ENCODE assay signal across 14 mouse cellular contexts in genomic region chr8:106706194-106706593, GRCm38 (mm10). TPM values are rescaled to one million over a fixed set of nuclear protein-coding genes. Genes with fewer than 3 reads are reported as not detected.
DNase-seq lines count a peak whose midpoint lies in the region; ATAC-seq and TF ChIP-seq lines count a peak whose summit lies in the region.
"Had no signal": no experiment of that assay in that cellular context is flagged by ENCODE, and none has a peak within 500 bp of the region (broad histone marks: within the 10 kb centered on the region; RNA-seq: fewer than 3 reads in every experiment).

No protein-coding gene starts in this region.

- TF ChIP-seq EP300 in stomach, postnatal 0 days (optimal IDR thresholded peaks at IDR 0.05) = no peak

- H3K27ac ChIP-seq in kidney, adult 2 months (ENCODE audit: insufficient read depth, low read depth, low read length) = no peak overlapping the region
- peak overlapping the region; percentile 94; the same call in 1 of the 2 replicates for H3K27ac ChIP-seq in stomach, embryonic 14.5 days (ENCODE audit: low read length)
- no peak overlapping the region for H3K27ac ChIP-seq in stomach, postnatal 0 days (replicated peaks)
- H3K27ac ChIP-seq: left cerebral cortex, adult 2 months; limb, embryonic 13.5 days had no signal

- H3K27me3 ChIP-seq in kidney, adult 2 months (replicated peaks; ENCODE audit: control insufficient read depth, insufficient read depth, low read length) = no peaks in the 10 kb centered on the region
- no peaks in the 10 kb centered on the region for H3K27me3 ChIP-seq in stomach, embryonic 14.5 days (ENCODE audit: control insufficient read depth, insufficient read depth, low read length)
- no peaks in the 10 kb centered on the region for H3K27me3 ChIP-seq in stomach, postnatal 0 days (ENCODE audit: control insufficient read depth, insufficient read depth, low read length)
- H3K27me3 ChIP-seq: limb, embryonic 13.5 days had no signal

- no peak overlapping the region for H3K9ac ChIP-seq in stomach, embryonic 14.5 days (replicated peaks; ENCODE audit: low read depth, low read length)
- no peak overlapping the region for H3K9ac ChIP-seq in stomach, postnatal 0 days (ENCODE audit: low read length)
- H3K9ac ChIP-seq: limb, embryonic 13.5 days had no signal

- H3K36me3 ChIP-seq in kidney, adult 2 months (ENCODE audit: control insufficient read depth, insufficient read depth, low read length) = no peaks in the 10 kb centered on the region
- H3K36me3 ChIP-seq in stomach, embryonic 14.5 days (ENCODE audit: control insufficient read depth, insufficient read depth, low read length) = no peaks in the 10 kb centered on the region
- H3K36me3 ChIP-seq in stomach, postnatal 0 days (ENCODE audit: control insufficient read depth, insufficient read depth, low read length) = no peaks in the 10 kb centered on the region; the same call in 1 of the 2 replicates

- no peak overlapping the region for H3K4me3 ChIP-seq in kidney, adult 2 months (ENCODE audit: insufficient read depth, low read depth, low read length)
- H3K4me3 ChIP-seq in stomach, embryonic 14.5 days (ENCODE audit: low read depth, low read length) = no peak overlapping the region
- no peak overlapping the region for H3K4me3 ChIP-seq in stomach, postnatal 0 days (ENCODE audit: low read depth, low read length)
- H3K4me3 ChIP-seq: left cerebral cortex, adult 2 months; limb, embryonic 13.5 days had no signal

- no peak overlapping the region for H3K4me2 ChIP-seq in stomach, embryonic 14.5 days (replicated peaks; ENCODE audit: low read depth, low read length)
- H3K4me2 ChIP-seq in stomach, postnatal 0 days (replicated peaks; ENCODE audit: low read depth) = no peak overlapping the region
- H3K4me2 ChIP-seq: limb, embryonic 13.5 days had no signal

- intact Hi-C loops in heart, postnatal 36 days (cut with DNase I) = no loop called here

- H3K4me1 ChIP-seq in kidney, adult 2 months (ENCODE audit: control insufficient read depth, insufficient read depth, low read length) = 0 out of 2 replicates have a peak, but pooled peaks cover 2% of the 10 kb centered on the region
- peaks cover 9% of the 10 kb centered on the region; the same call in 1 of the 2 replicates for H3K4me1 ChIP-seq in stomach, embryonic 14.5 days (ENCODE audit: control insufficient read depth, insufficient read depth, low read length)
- no peaks in the 10 kb centered on the region for H3K4me1 ChIP-seq in stomach, postnatal 0 days (replicated peaks; ENCODE audit: control insufficient read depth, insufficient read depth)

- no peaks in the 10 kb centered on the region for H3K9me3 ChIP-seq in stomach, embryonic 14.5 days (ENCODE audit: control insufficient read depth, low read depth, low read length)
- no peaks in the 10 kb centered on the region for H3K9me3 ChIP-seq in stomach, postnatal 0 days (ENCODE audit: control insufficient read depth, low read length)
- H3K9me3 ChIP-seq: limb, embryonic 13.5 days had no signal

- no peak for ATAC-seq in stomach, embryonic 14.5 days (ENCODE audit: insufficient number of reproducible peaks, insufficient read depth, low FRiP score, low read depth)
- ATAC-seq in stomach, postnatal 0 days (ENCODE audit: low FRiP score, low TSS enrichment) = no peak
- ATAC-seq: forebrain, embryonic 14.5 days had no signal

- no peak for TF ChIP-seq POLR2A in kidney, adult 2 months (IDR thresholded peaks at IDR 0.05; ENCODE audit: low read depth, low read length)

- peak; percentile 93 for DNase-seq in heart, adult 11 months
- DNase-seq in heart, postnatal 36 days = no peak
- DNase-seq in kidney, adult 2 months = peak; percentile 52
- DNase-seq in kidney, adult 8-10 months = no peak
- no peak for DNase-seq in stomach, postnatal 0 days (ENCODE audit: low spot score)
- DNase-seq in thymus, postnatal 10 days (ENCODE audit: low spot score in 2 of 2) = no peak
- no peak for DNase-seq in cerebellum, adult 11 months
- DNase-seq: cerebellum, adult 2 months; right cerebral cortex, postnatal 4 days; thymus, postnatal 25 days had no signal

- TF ChIP-seq CTCF in kidney, adult 2 months (conservative IDR thresholded peaks at IDR 0.05; ENCODE audit: insufficient read depth, insufficient read length, low read depth, low read length) = no peak
- no peak for TF ChIP-seq CTCF in stomach, postnatal 0 days (IDR thresholded peaks at IDR 0.05; ENCODE audit: low read depth)

- WGBS in kidney, adult 2 months = 71% methylated on average over 6 of the region's 6 CpGs
- 71% methylated on average over 6 of the region's 6 CpGs for WGBS in stomach, embryonic 14.5 days
- WGBS in stomach, postnatal 0 days = 75% methylated on average over 6 of the region's 6 CpGs

RNA-seq across cellular contexts. Expression of gene Tango6, which starts 23.3 kb away (rescaled TPM):
- total RNA-seq in heart, postnatal 36 days (2021) = 10 to 100 TPM; 10.7 to 11.2 TPM
- 6.1 TPM in 2 replicates for polyA plus RNA-seq in kidney, adult 2 months (2012; rRNA removed)
- 9.9 and 10.1 TPM in 2 replicates for polyA plus RNA-seq in stomach, embryonic 14.5 days (2014; fragmentation: Nextera tagmentation; extraction: Ambion mirVana)
- polyA plus RNA-seq in stomach, postnatal 0 days (2015; fragmentation: Nextera tagmentation; extraction: Ambion mirVana) = 3.0 and 3.1 TPM in 2 replicates

Comparison
In these comparisons a context has a peak if more than half of its experiments do, and no peak if none do; other contexts are left out.
1. DNase-seq: peak in heart, adult 11 months (single experiment) and kidney, adult 2 months (single experiment); none in heart, postnatal 36 days (0 of 2), kidney, adult 8-10 months (0 of 2), stomach, postnatal 0 days (single experiment), thymus, postnatal 10 days (0 of 2) and cerebellum, adult 11 months (single experiment).